Mouse (Mus musculus): ENCODE measurements around the gene Cdip1. TPM values are rescaled to one million over a fixed set of nuclear protein-coding genes. Genes with fewer than 3 reads are reported as not detected.

Gene Cdip1
- polyA plus RNA-seq, 1 experiment, result 263 TPM

GRCm38 (mm10) chr16:4705541-4705940 is 84.6 kb downstream of the Cdip1 start:
- no peak for TF ChIP-seq POLR2A (IDR thresholded peaks at IDR 0.05; ENCODE audit: borderline replicate concordance, insufficient read depth, low read length)
- no peak for TF ChIP-seq CTCF (IDR thresholded peaks at IDR 0.05; ENCODE audit: borderline replicate concordance, insufficient read depth, low read depth, low read length)
- WGBS, result 46% methylated on average over 4 of the region's 4 CpGs

GRCm38 (mm10) chr16:4702646-4703045 is 87.4 kb downstream of the Cdip1 start:
- no peak overlapping the region for H3K4me3 ChIP-seq (replicated peaks; ENCODE audit: insufficient read depth, low read depth, low read length)
- 79% methylated on average over 1 of the region's 1 CpGs for WGBS
- TF ChIP-seq CTCF (IDR thresholded peaks at IDR 0.05; ENCODE audit: borderline replicate concordance, insufficient read depth, low read depth, low read length), result no peak
- TF ChIP-seq POLR2A (IDR thresholded peaks at IDR 0.05; ENCODE audit: borderline replicate concordance, insufficient read depth, low read length), result no peak
- no peaks in the 10 kb centered on the region for H3K27me3 ChIP-seq (ENCODE audit: control insufficient read depth, insufficient read depth, low read length)
- H3K27ac ChIP-seq (ENCODE audit: insufficient read depth, low read length), result no peak overlapping the region
- DNase-seq, result no peak
- H3K4me1 ChIP-seq (ENCODE audit: control insufficient read depth, insufficient read depth, low read length), result no peaks in the 10 kb centered on the region

More at GRCm38 (mm10) chr16:4705541-4705940, 84.6 kb downstream of the Cdip1 start:
- no peak overlapping the region for H3K27ac ChIP-seq (ENCODE audit: insufficient read depth, low read length)
- no peaks in the 10 kb centered on the region for H3K4me1 ChIP-seq (ENCODE audit: control insufficient read depth, insufficient read depth, low read length)
- no peaks in the 10 kb centered on the region for H3K27me3 ChIP-seq (ENCODE audit: control insufficient read depth, insufficient read depth, low read length)
- DNase-seq, result no peak
- H3K4me3 ChIP-seq (replicated peaks; ENCODE audit: insufficient read depth, low read depth, low read length), result no peak overlapping the region

- H3K4me1 ChIP-seq (ENCODE audit: control insufficient read depth, insufficient read depth, low read length), result no peaks in the 10 kb centered on the region
- no peak overlapping the region for H3K27ac ChIP-seq (ENCODE audit: insufficient read depth, low read length)
- no peaks in the 10 kb centered on the region for H3K27me3 ChIP-seq (ENCODE audit: control insufficient read depth, insufficient read depth, low read length)
- 87% methylated on average over 3 of the region's 3 CpGs for whole genome bisulfite sequencing
- DNase-seq, result no peak
- H3K4me3 ChIP-seq (replicated peaks; ENCODE audit: insufficient read depth, low read depth, low read length), result no peak overlapping the region
- TF ChIP-seq POLR2A (IDR thresholded peaks at IDR 0.05; ENCODE audit: borderline replicate concordance, insufficient read depth, low read length) (no peak), CTCF (IDR thresholded peaks at IDR 0.05; ENCODE audit: borderline replicate concordance, insufficient read depth, low read depth, low read length) (no peak)
These were observed 88.9 kb downstream of the Cdip1 start for GRCm38 (mm10) chr16:4701211-4701610.

Other genes with a start within 250 kb of the Cdip1 start
- 8.8 and 10.0 TPM in 2 replicates for gene Srl, start 248.5 kb downstream of the Cdip1 start, polyA plus RNA-seq (2012; rRNA removed)
- 9.8 and 9.9 TPM in 2 replicates for gene Tfap4, start 230.4 kb downstream of the Cdip1 start, polyA plus RNA-seq (2012; rRNA removed)
- 16.0 and 19.5 TPM in 2 replicates for gene Glis2, start 195.6 kb downstream of the Cdip1 start, polyA plus RNA-seq (2012; rRNA removed)
- gene Pam16, start 165.3 kb downstream of the Cdip1 start, polyA plus RNA-seq (2012; rRNA removed), result 121 and 132 TPM in 2 replicates
- 6.4 and 6.5 TPM in 2 replicates for gene Vasn, start 150.4 kb downstream of the Cdip1 start, polyA plus RNA-seq (2012; rRNA removed)
- 60.6 and 64.0 TPM in 2 replicates for gene Dnaja3, start 150.3 kb downstream of the Cdip1 start, polyA plus RNA-seq (2012; rRNA removed)
- 85.9 and 86.1 TPM in 2 replicates for gene Coro7, start 110.5 kb downstream of the Cdip1 start, polyA plus RNA-seq (2012; rRNA removed)
- 33.0 and 36.9 TPM in 2 replicates for gene Nmral1, start 70.9 kb downstream of the Cdip1 start, polyA plus RNA-seq (2012; rRNA removed)
- gene Hmox2, start 63.9 kb downstream of the Cdip1 start, polyA plus RNA-seq (2012; rRNA removed), result 127 and 135 TPM in 2 replicates
- gene 4930562C15Rik, start 45.1 kb upstream of the Cdip1 start, polyA plus RNA-seq (2012; rRNA removed), result 0.08 TPM in 1 of 2 replicates, not detected in the other
- 57.9 and 63.5 TPM in 2 replicates for gene Ubald1, start 90.0 kb upstream of the Cdip1 start, polyA plus RNA-seq (2012; rRNA removed)
- 243 and 248 TPM in 2 replicates for gene Mgrn1, start 96.0 kb upstream of the Cdip1 start, polyA plus RNA-seq (2012; rRNA removed)
- 102 and 104 TPM in 2 replicates for gene Nudt16l1, start 148.5 kb upstream of the Cdip1 start, polyA plus RNA-seq (2012; rRNA removed)
- gene Anks3, start 173.9 kb upstream of the Cdip1 start, polyA plus RNA-seq (2012; rRNA removed), result 104 and 112 TPM in 2 replicates
- gene Sept12, start 207.6 kb upstream of the Cdip1 start, polyA plus RNA-seq (2012; rRNA removed), result not detected in 2 replicates
- 1.00 and 2.5 TPM in 2 replicates for gene Smim22, start 217.0 kb upstream of the Cdip1 start, polyA plus RNA-seq (2012; rRNA removed)
- gene Rogdi, start 223.3 kb upstream of the Cdip1 start, polyA plus RNA-seq (2012; rRNA removed), result 274 and 294 TPM in 2 replicates